Mouse (Mus musculus) erythroblast, embryonic 14.5 days (primary cell): ENCODE data around the gene Pqbp1. TPM values are rescaled to one million over a fixed set of nuclear protein-coding genes. Genes with fewer than 3 reads are reported as not detected.

Experiments used
- H3K27me3 ChIP-seq: 2 replicates; pipeline ENCODE4 v1.6.1; 2012; ENCODE audit warnings: inconsistent platforms; ENCODE audit not compliant: control insufficient read depth
- H3K36me3 ChIP-seq: 2 replicates; pipeline ENCODE4 v1.6.1; 2012; ENCODE audit warnings: mild to moderate bottlenecking, inconsistent platforms; ENCODE audit not compliant: control insufficient read depth
- H3K4me1 ChIP-seq: 2 replicates; pipeline ENCODE4 v1.6.1; 2012; ENCODE audit warnings: inconsistent platforms; ENCODE audit not compliant: control insufficient read depth
- H3K4me3 ChIP-seq: replicated peaks from 2 replicates; pipeline ENCODE3; 2012; ENCODE audit warnings: moderate library complexity, mild to moderate bottlenecking, inconsistent platforms
- H3K9me3 ChIP-seq: 2 replicates; pipeline ENCODE4 v1.6.1; 2012; ENCODE audit warnings: low read length, inconsistent platforms, mixed read lengths; ENCODE audit not compliant: control insufficient read depth
- GATA1 ChIP-seq: IDR thresholded peaks from 2 replicates; pipeline ENCODE4 v1.6.1; 2012; ENCODE audit warnings: low read length, inconsistent platforms, mixed read lengths
- TAL1 ChIP-seq: IDR thresholded peaks from 3 replicates; pipeline ENCODE4 v1.6.1; 2012; ENCODE audit warnings: low read length, inconsistent platforms, mixed read lengths
- polyA plus RNA-seq: library from polyadenylated mRNA; stranded (reverse); fragments of >175 nt; gene quantifications from 2 replicates; pipeline ENCODE4 v1.2.3, GENCODE M21; 2012

Pqbp1 gene
- polyA plus RNA-seq, 1 experiment: 14.0 TPM

DNA sequence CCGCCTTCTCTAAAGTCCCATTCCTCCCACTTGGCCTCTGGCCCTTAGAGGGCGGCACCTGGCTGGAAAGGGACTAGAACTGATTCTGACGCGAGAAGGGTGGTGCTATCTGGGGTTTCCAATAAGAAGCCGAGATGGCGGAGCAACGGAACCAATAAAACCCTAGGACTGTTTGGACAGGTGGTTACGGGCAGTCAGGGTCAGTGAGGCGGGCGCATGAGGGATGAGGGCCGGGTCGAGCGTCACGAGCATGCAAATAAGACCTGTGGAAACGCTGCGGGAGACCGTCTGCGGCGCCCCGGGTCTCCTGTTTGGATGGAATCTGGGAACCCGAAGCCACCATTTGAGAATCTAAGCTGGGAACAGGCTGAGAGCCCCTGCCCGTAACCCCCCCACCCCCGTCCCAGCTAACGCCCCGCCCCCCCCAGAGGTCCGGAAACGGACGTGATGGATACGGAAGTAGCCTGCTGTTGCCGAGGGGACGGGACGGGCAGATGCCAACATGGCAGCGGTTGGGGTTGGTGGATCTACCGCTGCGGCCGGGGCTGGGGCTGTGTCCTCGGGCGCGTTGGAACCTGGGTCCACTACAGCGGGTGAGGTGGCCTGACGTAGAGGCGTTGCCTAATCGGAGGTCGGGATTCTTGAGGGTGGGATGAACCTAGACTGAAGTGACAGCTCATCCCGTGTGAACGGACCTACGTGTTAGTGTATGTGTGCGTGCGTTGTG, 15.1 kb downstream of the Pqbp1 start, which contains the start of gene Slc35a2:
Gene Slc35a2 (plus strand): TSS at position 188 of the 727 bp plus-strand sequence.
- no peak for TF ChIP-seq TAL1
- TF ChIP-seq GATA1: no peak
- H3K4me1 ChIP-seq: peaks cover 31% of the 10 kb centered on the region
- peaks cover 4% of the 10 kb centered on the region; the same call in 1 of the 2 replicates for H3K27me3 ChIP-seq
- H3K36me3 ChIP-seq: peaks cover 13% of the 10 kb centered on the region
- H3K9me3 ChIP-seq: no peaks in the 10 kb centered on the region
- peak within 1 kb of the TSS; percentile 75 for H3K4me3 ChIP-seq

GRCm38 (mm10) chrX:7879819-7880218, 19.2 kb downstream of the Pqbp1 start:
- TF ChIP-seq GATA1: no peak
- no peak for TF ChIP-seq TAL1
- Histone ChIP-seq H3K27me3 (peaks cover 14% of the 10 kb centered on the region), H3K4me1 (peaks cover 39% of the 10 kb centered on the region), H3K9me3 (peaks cover 5% of the 10 kb centered on the region), H3K36me3 (peaks cover 22% of the 10 kb centered on the region), H3K4me3 (no peak overlapping the region)

GRCm38 (mm10) chrX:7878495-7878894, 20.6 kb downstream of the Pqbp1 start:
- peaks cover 14% of the 10 kb centered on the region for H3K27me3 ChIP-seq
- H3K36me3 ChIP-seq: peaks cover 35% of the 10 kb centered on the region
- TF ChIP-seq GATA1 (no peak), TAL1 (no peak)
- peaks cover 29% of the 10 kb centered on the region for H3K4me1 ChIP-seq
- peaks cover 5% of the 10 kb centered on the region for H3K9me3 ChIP-seq
- H3K4me3 ChIP-seq: peak overlapping the region; percentile 61

DNA sequence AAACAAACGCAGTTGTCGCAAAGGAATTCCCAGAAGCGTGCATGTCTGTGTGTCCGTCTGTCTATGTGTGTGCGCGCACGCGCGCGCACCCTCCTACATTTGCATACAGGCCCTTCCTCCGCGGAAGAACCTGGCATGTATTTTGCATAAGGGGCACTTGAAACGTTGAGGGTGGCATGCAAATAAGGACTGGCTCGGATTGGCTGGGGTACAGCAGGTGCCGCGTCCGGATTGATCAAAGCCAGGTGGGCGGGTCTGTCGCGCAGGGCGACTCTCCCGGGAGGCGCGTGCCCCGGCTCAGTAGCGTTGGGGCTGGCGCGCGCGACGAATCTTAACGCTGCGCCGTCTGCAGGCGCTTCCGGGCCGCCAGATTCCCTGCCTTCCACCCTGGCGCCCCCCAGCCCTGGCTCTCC, 21.1 kb downstream of the Pqbp1 start, which contains the start of gene Pim2:
Gene Pim2 (plus strand): TSS at position 256 of the 413 bp plus-strand sequence.
- H3K4me1 ChIP-seq: peaks cover 28% of the 10 kb centered on the region
- peaks cover 14% of the 10 kb centered on the region for H3K27me3 ChIP-seq
- H3K4me3 ChIP-seq: peak within 1 kb of the TSS; percentile 61
- peaks cover 40% of the 10 kb centered on the region for H3K36me3 ChIP-seq
- TF ChIP-seq GATA1 (no peak), TAL1 (no peak)
- H3K9me3 ChIP-seq: peaks cover 5% of the 10 kb centered on the region

DNA sequence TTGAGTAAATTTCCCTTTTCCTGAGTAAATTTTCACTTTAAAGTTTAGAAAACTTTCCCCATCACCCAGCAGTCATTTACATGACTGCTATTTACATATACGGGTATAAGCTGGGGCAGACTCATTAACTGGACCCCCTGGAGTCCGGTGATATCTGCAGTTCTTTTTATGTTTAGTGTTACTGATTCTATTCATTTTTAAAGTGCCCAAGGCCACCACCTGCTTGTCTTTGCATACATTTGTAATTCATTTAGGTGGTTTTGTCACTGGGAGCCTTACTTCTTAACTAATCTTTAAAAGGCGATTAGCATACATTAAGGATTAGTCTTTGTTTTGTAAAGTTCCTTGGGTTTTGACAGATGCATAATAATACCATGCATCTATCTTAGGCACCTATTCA, 29.2 kb downstream of the Pqbp1 start:
- H3K4me3 ChIP-seq: no peak overlapping the region
- H3K27me3 ChIP-seq: no peaks in the 10 kb centered on the region
- peaks cover 4% of the 10 kb centered on the region for H3K4me1 ChIP-seq
- no peaks in the 10 kb centered on the region for H3K9me3 ChIP-seq
- peaks cover 99% of the 10 kb centered on the region for H3K36me3 ChIP-seq
- TF ChIP-seq GATA1: no peak
- no peak for TF ChIP-seq TAL1

- Histone ChIP-seq H3K9me3 (no peaks in the 10 kb centered on the region), H3K4me3 (no peak overlapping the region), H3K27me3 (no peaks in the 10 kb centered on the region), H3K4me1 (peaks cover 4% of the 10 kb centered on the region), H3K36me3 (peaks cover 92% of the 10 kb centered on the region)
- TF ChIP-seq TAL1 (no peak), GATA1 (no peak)
Observed at GRCm38 (mm10) chrX:7868506-7868905, 30.6 kb downstream of the Pqbp1 start.

GRCm38 (mm10) chrX:7867141-7867540, 31.9 kb downstream of the Pqbp1 start:
- Histone ChIP-seq H3K4me1 (peaks cover 6% of the 10 kb centered on the region), H3K27me3 (no peaks in the 10 kb centered on the region), H3K4me3 (no peak overlapping the region), H3K36me3 (peaks cover 90% of the 10 kb centered on the region), H3K9me3 (no peaks in the 10 kb centered on the region)
- TF ChIP-seq TAL1 (no peak), GATA1 (no peak)

- Histone ChIP-seq H3K27me3 (no peaks in the 10 kb centered on the region), H3K9me3 (no peaks in the 10 kb centered on the region), H3K36me3 (peaks cover 90% of the 10 kb centered on the region), H3K4me3 (no peak overlapping the region), H3K4me1 (peaks cover 17% of the 10 kb centered on the region)
- no peak for TF ChIP-seq TAL1
- TF ChIP-seq GATA1: no peak
Observed at GRCm38 (mm10) chrX:7865786-7866185, 33.3 kb downstream of the Pqbp1 start.

- Histone ChIP-seq H3K27me3 (no peaks in the 10 kb centered on the region), H3K36me3 (peaks cover 90% of the 10 kb centered on the region), H3K9me3 (no peaks in the 10 kb centered on the region), H3K4me3 (no peak overlapping the region), H3K4me1 (peaks cover 22% of the 10 kb centered on the region)
- TF ChIP-seq GATA1 (no peak), TAL1 (no peak)
Observed at GRCm38 (mm10) chrX:7865343-7865742, 33.7 kb downstream of the Pqbp1 start.
